Mouse (Mus musculus): ENCODE data around the gene Stag3. TPM values are rescaled to one million over a fixed set of nuclear protein-coding genes. Genes with fewer than 3 reads are reported as not detected.

Gene Stag3
- total RNA-seq, 2 experiments from 2014 or later = 11.6 to 12.5 TPM

Other genes with a start within 250 kb of the Stag3 start
- gene Smok3c, start 227.0 kb upstream of the Stag3 start, total RNA-seq (2015) = not detected in 2 replicates
- not detected in 2 replicates for gene Smok3c, start 227.0 kb upstream of the Stag3 start, total RNA-seq (2017)
- gene Zkscan1, start 195.2 kb upstream of the Stag3 start, total RNA-seq (2015) = 16.1 TPM in 2 replicates
- 13.1 and 14.2 TPM in 2 replicates for gene Zkscan1, start 195.2 kb upstream of the Stag3 start, total RNA-seq (2017)
- gene Zscan21, start 163.3 kb upstream of the Stag3 start, total RNA-seq (2015) = 10.3 and 12.2 TPM in 2 replicates
- 7.2 and 7.7 TPM in 2 replicates for gene Zscan21, start 163.3 kb upstream of the Stag3 start, total RNA-seq (2017)
- gene Zfp113, start 124.5 kb upstream of the Stag3 start, total RNA-seq (2015) = 1.4 and 5.4 TPM in 2 replicates
- 2.0 and 3.5 TPM in 2 replicates for gene Zfp113, start 124.5 kb upstream of the Stag3 start, total RNA-seq (2017)
- 115 and 124 TPM in 2 replicates for gene Cops6, start 119.2 kb upstream of the Stag3 start, total RNA-seq (2015)
- gene Cops6, start 119.2 kb upstream of the Stag3 start, total RNA-seq (2017) = 34.7 and 37.8 TPM in 2 replicates
- gene Ap4m1, start 108.2 kb upstream of the Stag3 start, total RNA-seq (2015) = 11.3 and 11.7 TPM in 2 replicates
- 23.5 and 28.5 TPM in 2 replicates for gene Ap4m1, start 108.2 kb upstream of the Stag3 start, total RNA-seq (2017)
- gene Mcm7, start 107.8 kb upstream of the Stag3 start, total RNA-seq (2015) = 114 and 128 TPM in 2 replicates
- 184 and 191 TPM in 2 replicates for gene Mcm7, start 107.8 kb upstream of the Stag3 start, total RNA-seq (2017)
- gene Taf6, start 92.8 kb upstream of the Stag3 start, total RNA-seq (2015) = 23.4 and 25.6 TPM in 2 replicates
- gene Taf6, start 92.8 kb upstream of the Stag3 start, total RNA-seq (2017) = 28.5 and 41.1 TPM in 2 replicates
- 24.0 and 25.5 TPM in 2 replicates for gene Cnpy4, start 92.8 kb upstream of the Stag3 start, total RNA-seq (2015)
- 41.7 and 48.3 TPM in 2 replicates for gene Cnpy4, start 92.8 kb upstream of the Stag3 start, total RNA-seq (2017)
- 5.3 and 6.5 TPM in 2 replicates for gene Mblac1, start 85.9 kb upstream of the Stag3 start, total RNA-seq (2015)
- gene Mblac1, start 85.9 kb upstream of the Stag3 start, total RNA-seq (2017) = 4.6 and 5.8 TPM in 2 replicates
- gene Nxpe5, start 54.3 kb upstream of the Stag3 start, total RNA-seq (2015) = 0.87 and 1.2 TPM in 2 replicates
- 1.4 and 2.0 TPM in 2 replicates for gene Nxpe5, start 54.3 kb upstream of the Stag3 start, total RNA-seq (2017)
- gene Lamtor4, start 24.8 kb upstream of the Stag3 start, total RNA-seq (2015) = 187 and 189 TPM in 2 replicates
- 97.6 and 122 TPM in 2 replicates for gene Lamtor4, start 24.8 kb upstream of the Stag3 start, total RNA-seq (2017)
- gene BC037034, start 16.2 kb upstream of the Stag3 start, total RNA-seq (2015) = 51.5 and 53.9 TPM in 2 replicates
- gene BC037034, start 16.2 kb upstream of the Stag3 start, total RNA-seq (2017) = 49.2 and 54.9 TPM in 2 replicates
- not detected in 2 replicates for gene Gal3st4, start 7.4 kb upstream of the Stag3 start, total RNA-seq (2015)
- not detected in 2 replicates for gene Gal3st4, start 7.4 kb upstream of the Stag3 start, total RNA-seq (2017)
- not detected in 2 replicates for gene Gm43720, start 282 bp upstream of the Stag3 start, total RNA-seq (2015)
- not detected in 2 replicates for gene Gm43720, start 282 bp upstream of the Stag3 start, total RNA-seq (2017)
- 0.25 and 1.3 TPM in 2 replicates for gene Gpc2, start 235 bp upstream of the Stag3 start, total RNA-seq (2015)
- gene Gpc2, start 235 bp upstream of the Stag3 start, total RNA-seq (2017) = 3.1 and 3.6 TPM in 2 replicates
- gene Pvrig, start 61.7 kb downstream of the Stag3 start, total RNA-seq (2015) = 0.50 TPM in 1 of 2 replicates, not detected in the other
- gene Pvrig, start 61.7 kb downstream of the Stag3 start, total RNA-seq (2017) = 0.11 TPM in 1 of 2 replicates, not detected in the other
- gene Zfp157, start 161.2 kb downstream of the Stag3 start, total RNA-seq (2015) = 9.1 and 15.3 TPM in 2 replicates
- 10.8 and 11.1 TPM in 2 replicates for gene Zfp157, start 161.2 kb downstream of the Stag3 start, total RNA-seq (2017)

Measured in megakaryocyte, adult 5-6 weeks (primary cell).